Mouse (Mus musculus) inflammation-experienced regulatory T-cells, adult 16 weeks (primary cell): ENCODE results near the gene Mapk11. TPM values are rescaled to one million over a fixed set of nuclear protein-coding genes. Genes with fewer than 3 reads are reported as not detected.

Experiments
- polyA plus RNA-seq: library from polyadenylated mRNA; unstranded; fragments of 100-300 nt; shearing (Covaris generic); gene quantifications from one replicate; pipeline ENCODE4 v1.2.1, GENCODE M21; 2017

Mapk11 gene
- polyA plus RNA-seq, result 54.8 TPM

DNA sequence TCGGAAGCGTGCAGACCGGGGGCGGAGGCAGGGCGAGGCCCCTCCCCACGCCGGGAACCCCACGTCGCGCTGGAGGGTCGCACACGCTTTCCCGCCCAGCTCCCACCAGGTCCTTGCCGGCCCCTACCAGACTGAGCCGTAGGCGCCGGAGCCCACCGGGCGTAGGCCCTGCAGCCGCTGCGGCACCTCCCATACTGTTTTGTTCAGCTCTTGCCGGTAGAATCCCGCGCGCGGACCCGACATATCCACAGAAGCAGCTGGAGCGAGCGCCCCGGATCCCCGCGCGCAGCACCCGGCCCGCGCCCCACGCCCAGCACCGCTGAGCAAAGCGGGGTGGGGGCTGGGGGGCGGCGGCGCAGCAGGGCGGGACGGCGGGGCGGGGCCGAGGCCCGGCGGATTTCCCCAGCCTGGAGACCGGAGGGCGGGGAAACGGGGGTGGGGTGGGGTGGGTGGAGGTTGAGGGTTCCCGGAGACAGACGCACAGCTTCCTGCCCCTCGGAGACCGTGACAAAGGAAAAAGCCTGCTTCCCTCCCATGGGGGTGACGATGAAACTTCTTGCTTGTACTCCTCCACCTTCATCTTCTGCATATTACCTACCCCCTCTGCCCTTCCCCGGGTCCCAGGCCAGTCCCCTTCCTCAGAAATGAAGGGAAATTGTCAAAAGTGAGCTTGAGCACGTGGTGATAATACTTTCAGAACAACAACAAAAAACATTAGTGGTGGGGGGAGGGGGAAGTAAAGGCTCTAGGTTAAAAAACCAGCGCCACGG lies at the start of gene Mapk11:
Mapk11 (minus strand) TSS at position 358 of the 770 bp plus-strand sequence.

DNA sequence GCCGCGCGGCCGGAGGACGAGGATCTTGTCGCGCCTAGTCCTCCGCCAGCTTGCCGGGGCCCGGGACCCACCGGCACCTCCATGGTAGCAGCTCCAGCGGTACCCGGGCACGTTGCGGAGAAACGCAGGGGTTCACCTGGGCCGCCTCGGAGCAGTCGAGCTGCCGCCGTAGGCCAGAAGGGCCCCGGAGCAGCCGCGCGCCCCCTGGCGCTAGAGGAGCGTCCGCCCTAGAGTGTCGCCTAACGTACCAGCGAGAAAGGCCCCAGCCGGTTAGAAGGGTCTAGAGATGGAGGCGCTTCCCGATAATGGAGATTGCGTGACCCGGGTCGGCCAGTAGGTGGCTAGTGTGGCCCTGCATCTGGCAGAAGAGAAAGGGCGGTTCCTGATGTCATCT lies 46.9 kb upstream of the Mapk11 start, which contains the start of gene Dennd6b:
Dennd6b (minus strand) TSS at position 184 of the 394 bp plus-strand sequence.

DNA sequence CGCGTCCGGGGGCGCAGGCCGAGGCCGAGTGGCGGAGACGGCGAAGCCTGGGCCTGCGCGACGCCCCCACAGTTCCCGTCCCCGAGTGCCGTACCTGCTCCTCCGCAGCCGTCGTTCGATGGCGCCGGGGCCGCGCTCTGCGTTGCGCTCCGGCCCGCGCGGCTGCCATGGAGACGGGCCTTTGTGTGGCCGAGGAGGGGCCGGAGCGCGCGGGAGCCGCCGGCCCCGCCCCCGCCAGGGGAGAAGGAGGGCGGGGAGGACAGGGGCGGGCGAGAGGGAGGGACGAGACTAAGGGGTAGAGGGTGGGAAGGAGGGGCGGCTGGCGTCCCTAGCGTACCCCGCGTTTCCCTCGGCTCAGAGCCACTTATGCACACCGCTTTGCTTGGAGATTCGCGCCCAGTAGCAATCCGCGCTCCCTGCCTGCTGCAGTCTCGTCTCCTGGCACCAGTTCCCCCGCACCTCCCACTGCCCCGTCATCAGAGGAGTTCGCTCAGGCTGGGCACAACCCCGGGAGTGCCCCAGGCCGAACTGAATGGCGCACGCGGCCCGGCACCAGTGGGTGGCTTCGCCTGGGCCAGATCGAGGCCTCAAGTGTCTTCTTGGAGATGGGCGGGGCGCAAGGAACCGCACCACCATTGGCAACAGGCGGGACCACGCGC lies 31.3 kb upstream of the Mapk11 start, which contains the start of gene Plxnb2:
Plxnb2 (minus strand) TSS at position 218 of the 659 bp plus-strand sequence.

DNA sequence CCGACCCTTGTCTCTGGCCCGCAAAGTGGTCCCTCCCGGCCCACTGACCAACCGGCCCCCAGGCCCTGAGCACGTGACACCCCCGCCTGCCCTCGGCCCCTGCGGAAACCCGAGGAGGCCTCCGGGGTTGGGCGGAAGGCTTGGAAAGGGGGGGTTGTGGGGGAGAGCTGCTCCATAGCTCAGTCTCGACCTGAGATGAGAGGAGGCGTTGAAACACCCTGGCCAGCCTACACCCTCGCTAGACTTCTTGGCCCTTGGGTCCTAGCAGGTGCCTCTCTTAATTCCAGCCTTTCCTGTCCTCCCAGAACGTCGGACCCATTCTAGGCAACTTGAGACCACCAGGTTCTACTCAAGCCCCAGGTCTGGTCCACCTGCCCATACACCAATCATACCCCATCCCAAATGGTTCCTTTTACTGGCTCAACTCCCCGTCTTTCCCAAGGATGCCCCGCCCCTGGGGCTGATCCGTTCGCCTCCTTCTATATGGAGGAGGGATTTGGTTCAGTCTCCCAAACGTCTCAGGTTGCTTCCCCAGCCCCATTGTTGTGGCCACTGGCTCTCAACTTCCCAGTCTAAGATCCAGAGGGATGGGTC lies 8.7 kb downstream of the Mapk11 start, which contains the start of gene Mapk12:
Mapk12 (minus strand) TSS at position 45 of the 594 bp plus-strand sequence.

DNA sequence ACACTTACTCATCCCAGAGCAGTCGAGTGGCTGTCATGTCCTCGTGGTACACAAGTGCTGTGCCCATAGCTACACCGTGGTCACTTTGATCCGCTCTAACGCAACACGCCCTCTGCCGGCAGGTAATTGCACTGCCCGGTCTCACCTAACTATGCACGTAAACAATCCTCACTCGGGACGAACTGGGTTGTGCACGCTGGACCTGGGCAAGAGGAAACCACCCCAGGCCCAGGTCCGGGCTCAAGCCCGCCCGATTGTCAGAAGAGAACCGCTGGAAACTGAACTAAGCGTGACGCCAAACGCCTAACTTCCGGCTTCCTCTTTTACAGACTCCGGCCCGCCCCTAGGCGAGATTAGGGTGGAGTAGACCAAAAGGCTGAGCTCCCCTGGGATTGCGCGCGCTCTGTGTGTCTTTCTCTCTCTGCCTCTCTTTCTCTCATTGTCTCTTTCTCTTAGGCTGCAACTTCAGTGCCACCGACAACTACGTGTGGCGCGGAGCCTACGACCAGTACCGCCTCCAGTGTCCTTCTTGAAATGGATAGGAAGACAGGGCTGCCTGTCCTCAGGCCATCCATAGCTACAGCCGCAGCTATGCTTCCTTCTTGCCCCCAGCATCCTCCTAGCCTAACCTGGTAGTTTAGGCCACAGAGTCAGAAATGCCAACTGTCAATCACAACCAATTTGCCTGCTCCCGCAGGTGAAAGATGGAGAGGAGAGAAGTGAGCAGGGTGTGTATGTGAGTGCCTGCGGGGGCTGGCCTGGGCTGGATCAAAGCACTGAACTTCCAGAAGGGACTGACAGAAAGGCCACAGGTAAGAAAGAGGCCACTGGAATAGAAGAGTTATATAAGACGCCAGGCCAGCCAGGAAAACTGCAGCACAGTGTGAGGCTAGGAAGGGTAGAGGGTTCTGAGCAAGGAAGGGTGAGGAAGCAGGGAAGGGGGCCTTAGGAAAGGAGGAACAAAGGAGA lies 20.8 kb downstream of the Mapk11 start, which contains the start of gene Hdac10:
Hdac10 (minus strand) TSS at position 319 of the 969 bp plus-strand sequence.

DNA sequence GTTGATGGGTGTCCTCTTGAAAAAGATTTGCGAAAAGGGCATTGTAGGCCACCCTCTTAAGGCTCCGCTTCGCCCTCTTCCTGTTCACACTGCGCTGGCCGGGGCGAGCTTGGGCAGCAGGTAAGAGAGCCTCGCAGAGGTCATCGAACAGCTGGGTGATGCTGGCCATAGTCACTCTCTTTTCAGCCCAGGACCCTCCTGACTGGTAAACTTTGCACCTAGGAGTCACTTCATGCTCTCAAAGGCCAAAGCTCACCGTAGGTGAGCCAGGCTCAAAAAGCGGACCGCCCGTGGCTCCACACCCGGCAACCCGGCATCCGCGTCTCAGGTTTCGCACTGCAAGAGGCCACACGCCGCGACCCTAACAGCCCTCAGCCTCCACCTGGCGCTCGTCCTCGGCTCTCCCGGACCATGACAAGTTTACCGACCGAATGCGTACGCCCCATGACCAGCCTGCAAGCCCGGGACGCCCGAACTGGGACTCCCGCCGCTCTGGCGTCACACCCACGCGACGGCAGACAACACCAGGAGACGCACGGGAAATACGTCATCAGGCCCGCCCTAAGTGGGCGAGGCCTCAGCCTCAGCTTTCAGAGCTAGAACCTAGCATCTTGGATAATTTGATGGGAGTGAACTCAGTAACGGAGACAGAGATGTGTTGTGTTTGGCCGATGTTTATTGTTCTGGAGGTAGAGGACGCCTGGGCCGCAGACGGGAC lies 26.6 kb downstream of the Mapk11 start, which contains the start of gene Tubgcp6:
Tubgcp6 (minus strand) TSS at position 464 of the 718 bp plus-strand sequence.

Other genes with a start within 250 kb of the Mapk11 start
- not detected for gene Ttll8, start 195.2 kb downstream of the Mapk11 start, polyA plus RNA-seq
- not detected for gene Mlc1, start 170.6 kb downstream of the Mapk11 start, polyA plus RNA-seq
- gene Mov10l1, start 166.7 kb downstream of the Mapk11 start, polyA plus RNA-seq, result not detected
- 0.30 TPM for gene Panx2, start 89.9 kb downstream of the Mapk11 start, polyA plus RNA-seq
- 69.7 TPM for gene Trabd, start 74.5 kb downstream of the Mapk11 start, polyA plus RNA-seq
- gene Selenoo, start 60.5 kb downstream of the Mapk11 start, polyA plus RNA-seq, result 6.0 TPM
- gene Tubgcp6, start 26.5 kb downstream of the Mapk11 start, polyA plus RNA-seq, result 35.9 TPM
- gene Hdac10, start 20.9 kb downstream of the Mapk11 start, polyA plus RNA-seq, result 77.6 TPM
- 10.2 TPM for gene Mapk12, start 8.9 kb downstream of the Mapk11 start, polyA plus RNA-seq
- 6.9 TPM for gene Plxnb2, start 31.2 kb upstream of the Mapk11 start, polyA plus RNA-seq
- 52.0 TPM for gene Dennd6b, start 46.9 kb upstream of the Mapk11 start, polyA plus RNA-seq
- 6.3 TPM for gene Ppp6r2, start 61.9 kb upstream of the Mapk11 start, polyA plus RNA-seq
- gene Sbf1, start 165.7 kb upstream of the Mapk11 start, polyA plus RNA-seq, result 78.2 TPM
- gene Adm2, start 173.1 kb upstream of the Mapk11 start, polyA plus RNA-seq, result not detected
- gene Miox, start 184.8 kb upstream of the Mapk11 start, polyA plus RNA-seq, result not detected
- 77.8 TPM for gene Lmf2, start 206.0 kb upstream of the Mapk11 start, polyA plus RNA-seq
- gene Ncaph2, start 206.1 kb upstream of the Mapk11 start, polyA plus RNA-seq, result 198 TPM
- 6.4 TPM for gene Sco2, start 224.2 kb upstream of the Mapk11 start, polyA plus RNA-seq
- gene Tymp, start 227.4 kb upstream of the Mapk11 start, polyA plus RNA-seq, result 1.0 TPM
- gene Odf3b, start 229.7 kb upstream of the Mapk11 start, polyA plus RNA-seq, result 1.1 TPM
- 0.29 TPM for gene Klhdc7b, start 235.3 kb upstream of the Mapk11 start, polyA plus RNA-seq